Mouse (Mus musculus) bone marrow macrophage, adult 2 months (primary cell): ENCODE data around the gene Nbl1.

Source experiments
- CTCF ChIP-seq: IDR thresholded peaks from 2 replicates; pipeline ENCODE4 v1.5.1; 2012; ENCODE audit warnings: low read depth, mild to moderate bottlenecking, low read length, moderate library complexity
- POLR2A ChIP-seq: IDR thresholded peaks from 2 replicates; pipeline ENCODE4 v1.6.1; 2012; ENCODE audit warnings: mild to moderate bottlenecking, low read depth, low read length, borderline replicate concordance

GRCm38 (mm10) chr4:139057291-139057690 lies 35.5 kb downstream of the Nbl1 start:
- TF ChIP-seq CTCF (no peak), POLR2A (no peak)
